Mouse (Mus musculus) inflammation-experienced regulatory T-cells (primary cell): Measurements from ENCODE around the gene Ccdc54. TPM values are rescaled to one million over a fixed set of nuclear protein-coding genes. Genes with fewer than 3 reads are reported as not detected.

Source experiments
- polyA plus RNA-seq, 2 experiments: library from polyadenylated mRNA; unstranded; fragments of 100-300 nt; shearing (Covaris generic); gene quantifications; one replicate each; pipeline ENCODE4 v1.2.1; 2017

The Ccdc54 gene
- not detected for polyA plus RNA-seq

DNA sequence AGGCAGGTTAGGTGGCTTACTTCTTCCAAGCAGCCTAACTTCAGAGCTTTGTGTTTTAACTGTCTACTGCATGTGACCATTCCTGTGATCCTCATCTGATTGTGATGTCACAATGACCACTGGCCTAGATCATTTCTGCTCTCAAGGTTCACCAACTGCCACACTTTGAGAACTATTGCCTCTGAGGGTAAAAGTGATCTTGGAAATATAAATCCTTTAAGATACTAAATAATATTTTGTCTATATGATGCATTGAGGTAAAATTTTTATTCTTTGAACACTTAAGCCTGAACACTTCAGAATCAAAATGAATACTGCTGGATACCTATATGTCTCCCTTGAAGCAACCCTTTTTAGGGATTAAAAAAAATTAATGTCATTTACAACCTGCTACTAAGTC is at the start of gene Ccdc54:
Gene Ccdc54 (minus strand): TSS at position 101 of the 400 bp plus-strand sequence.

Other genes starting within 250 kb of the Ccdc54 start
- gene Bbx, start 158.8 kb downstream of the Ccdc54 start, polyA plus RNA-seq: 10 to 100 TPM; 44.1 to 50.3 TPM